Mouse (Mus musculus) monocyte, adult 2 months (primary cell): Measurements from ENCODE around the gene Syce2.
A peak's percentile ranks its signal among the peaks of the same experiment; 100 is the strongest.

Experiments used
- DNase-seq, 2 experiments: peaks; one replicate each; pipeline ENCODE4 v3.0.0; 2022; ENCODE audit warnings: low spot score in 2 of 2, low read depth in 1 of 2

Syce2 gene

GRCm38 (mm10) chr8:84844397-84845070 is 27.4 kb upstream of the Syce2 start:
- no peak for DNase-seq

DNA sequence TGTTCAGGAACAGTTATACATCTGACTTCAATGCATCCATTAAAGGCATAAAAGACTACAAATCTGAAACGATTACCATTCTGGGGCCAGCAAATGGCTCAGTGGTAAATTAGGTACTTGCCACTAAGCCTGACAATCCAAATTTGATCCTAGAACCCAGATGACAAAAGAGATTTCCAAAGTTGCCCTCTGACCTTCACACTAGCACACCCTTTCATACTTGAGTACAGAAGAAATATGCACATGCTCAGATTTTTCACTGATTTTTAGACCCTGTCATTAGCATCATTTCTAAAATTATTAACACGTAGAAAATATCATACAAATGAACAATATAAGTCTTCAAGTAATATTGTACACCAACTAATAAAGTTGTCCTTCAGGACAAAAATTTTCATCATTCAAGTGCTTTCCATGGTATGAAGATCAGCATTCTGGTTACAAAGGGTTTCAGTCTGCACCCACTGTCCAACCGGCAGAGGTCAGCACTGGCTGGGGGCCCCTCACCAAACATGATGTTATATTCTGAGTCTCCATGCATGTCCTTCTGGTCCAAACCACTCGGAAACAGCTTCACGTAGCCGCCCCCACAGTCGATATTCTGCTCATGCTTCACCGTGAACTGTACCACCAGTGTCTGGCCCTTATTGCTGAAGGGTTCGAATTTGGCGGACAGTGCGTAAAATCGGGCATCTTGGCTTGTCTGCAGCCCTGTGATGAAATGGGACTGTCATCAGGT is 26.4 kb upstream of the Syce2 start:
- DNase-seq = no peak

DNA sequence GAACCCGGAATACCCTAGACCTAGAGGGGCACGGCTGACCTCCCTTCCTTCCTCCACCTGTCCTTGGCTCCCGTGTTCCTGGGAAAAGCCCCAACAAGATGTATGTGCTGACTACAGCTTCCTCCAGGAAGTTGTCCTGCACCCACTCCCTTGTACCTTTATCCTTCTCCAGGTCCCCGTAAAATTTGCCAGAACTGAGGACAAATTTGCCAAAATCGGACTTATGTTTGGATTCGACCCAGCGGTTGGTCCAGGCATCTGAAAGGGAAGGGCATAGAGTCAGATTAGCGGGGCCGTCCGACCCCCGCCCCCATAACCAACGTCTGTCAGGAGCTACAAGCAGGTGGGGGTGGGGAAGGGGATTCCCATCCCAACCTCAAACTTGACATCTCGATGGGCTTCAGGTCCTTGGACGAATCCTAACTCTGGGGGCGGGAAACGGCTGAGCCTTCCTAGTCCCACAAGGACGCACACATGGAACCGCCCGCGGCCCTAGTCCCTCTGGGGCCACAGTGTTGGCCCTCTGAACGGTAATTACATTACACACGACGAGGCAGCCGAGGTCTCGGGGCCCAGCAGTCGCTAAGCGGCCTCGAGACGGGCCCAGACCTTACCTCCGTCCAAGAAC is 25.7 kb upstream of the Syce2 start:
- DNase-seq = no peak

DNA sequence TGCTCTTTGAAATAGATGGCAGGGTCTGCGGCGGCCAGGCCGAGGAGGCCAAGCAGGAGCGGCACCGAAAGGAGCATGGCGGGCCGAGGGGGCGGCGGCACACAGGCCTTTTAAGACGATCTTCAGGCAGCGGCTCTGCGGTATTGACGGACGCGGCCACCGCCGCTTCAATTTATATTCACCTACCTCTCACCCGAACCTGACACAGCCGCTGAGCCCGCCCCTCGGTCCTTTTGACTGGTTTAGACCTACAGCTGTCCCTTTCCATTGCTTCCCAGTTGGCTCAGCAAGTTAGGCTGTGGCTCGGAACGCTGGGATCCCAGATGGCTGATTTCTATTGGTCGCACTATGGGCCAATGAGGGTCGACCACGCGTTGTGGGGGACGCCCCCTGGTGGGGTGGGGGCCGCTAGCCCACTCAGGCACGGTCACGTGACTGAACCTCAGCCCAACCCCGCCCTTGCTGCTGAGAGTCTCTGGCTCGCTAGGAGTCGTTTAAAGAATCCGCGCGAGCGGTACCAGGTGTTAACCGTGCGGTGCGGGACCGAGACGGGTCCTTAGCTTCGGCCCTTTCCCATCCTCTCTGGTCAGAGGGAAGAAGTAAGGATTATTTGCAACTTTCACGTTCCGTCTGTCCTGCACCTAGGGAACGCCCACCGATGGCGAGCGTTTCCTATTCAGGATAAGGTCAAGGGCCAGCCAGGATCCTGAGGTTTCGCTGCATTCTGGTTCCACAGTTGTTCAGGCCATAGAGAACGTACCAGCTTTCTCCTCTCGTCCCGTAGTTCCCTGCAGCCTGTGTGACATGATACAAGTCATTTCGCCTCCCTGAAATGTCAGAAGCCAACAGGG is 25.0 kb upstream of the Syce2 start, which contains the start of gene Calr:
Gene Calr, minus strand, starts transcription at position 213 of the 851 bp plus-strand sequence.
- peak; percentile 98 to 100 for DNase-seq

GRCm38 (mm10) chr8:84847684-84848435 is 24.1 kb upstream of the Syce2 start:
- no peak for DNase-seq

- no peak for DNase-seq
Observed at GRCm38 (mm10) chr8:84856434-84856833, 15.5 kb upstream of the Syce2 start.

DNA sequence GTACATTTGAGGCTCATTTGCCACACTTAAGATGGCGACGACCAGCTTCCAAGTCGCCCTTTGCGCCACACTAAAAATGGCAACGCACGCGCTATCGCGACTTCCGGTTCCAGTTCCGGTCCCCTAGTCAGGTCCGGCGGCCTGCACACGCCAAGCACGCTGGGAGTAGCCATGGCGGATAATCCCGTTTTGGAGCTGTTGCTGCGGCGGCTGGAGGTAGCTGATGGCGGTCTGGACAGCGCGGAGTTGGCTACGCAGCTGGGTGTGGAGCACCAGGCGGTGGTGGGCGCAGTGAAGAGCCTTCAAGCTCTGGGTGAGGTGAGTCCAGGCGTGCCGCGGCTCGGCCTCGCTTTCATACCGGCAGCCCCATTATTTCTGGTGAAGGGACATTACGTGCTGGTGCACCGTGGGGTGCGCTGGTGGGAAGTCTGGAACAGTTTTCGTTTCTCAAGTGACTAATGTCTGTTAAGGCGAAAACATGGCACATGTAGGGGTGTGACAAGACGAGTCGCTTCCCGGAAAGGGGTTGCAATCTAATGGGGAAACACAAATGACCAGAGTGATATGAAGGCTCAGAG is 15.0 kb upstream of the Syce2 start, which contains the start of gene Farsa:
Gene Farsa, plus strand, starts transcription at position 126 of the 578 bp plus-strand sequence.
- DNase-seq = peak; percentile 81 to 83

GRCm38 (mm10) chr8:84872309-84872965 is 526 bp downstream of the Syce2 start:
- peak in 1 of 2 experiments; percentile 15 for DNase-seq

DNA sequence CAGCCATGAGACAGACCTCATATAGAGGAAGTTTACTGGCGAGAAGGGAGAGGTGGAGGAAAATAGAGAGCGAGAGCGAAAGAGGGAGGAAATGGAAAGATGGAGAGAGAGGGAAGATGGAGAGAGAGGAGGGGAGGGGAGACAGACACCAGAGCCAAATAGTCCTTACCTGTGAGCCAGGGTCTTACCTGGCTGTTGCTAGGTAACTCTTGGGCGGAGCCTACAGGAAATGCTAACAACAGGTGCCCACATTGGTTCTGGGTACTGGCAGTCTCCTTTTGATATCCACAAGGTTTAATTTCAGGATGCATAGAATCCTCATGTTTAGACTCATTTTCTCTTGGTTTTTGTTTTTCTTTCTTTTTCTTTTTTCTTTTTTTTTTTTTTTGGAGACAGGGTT is 1.1 kb downstream of the Syce2 start:
- no peak for DNase-seq

DNA sequence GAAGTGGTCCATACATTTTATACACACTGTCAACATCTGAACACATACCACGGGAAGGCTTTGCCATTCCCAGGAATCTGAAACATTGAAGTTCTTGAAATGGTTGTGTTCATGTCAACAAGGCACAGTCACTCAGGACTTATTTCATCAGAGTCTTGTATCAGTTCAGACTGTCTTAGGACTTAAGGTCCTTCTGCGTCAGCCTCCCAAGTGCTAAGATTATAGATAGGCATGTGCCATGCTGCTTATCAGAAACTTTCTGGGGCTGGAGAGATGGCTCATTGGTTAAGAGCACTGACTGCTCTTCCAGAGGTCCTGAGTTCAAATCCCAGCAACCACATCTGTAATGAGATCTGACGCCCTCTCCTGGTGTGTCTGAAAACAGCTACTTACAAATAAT is 2.4 kb downstream of the Syce2 start:
- no peak for DNase-seq

GRCm38 (mm10) chr8:84877297-84878035 is 5.6 kb downstream of the Syce2 start:
- DNase-seq = no peak

DNA sequence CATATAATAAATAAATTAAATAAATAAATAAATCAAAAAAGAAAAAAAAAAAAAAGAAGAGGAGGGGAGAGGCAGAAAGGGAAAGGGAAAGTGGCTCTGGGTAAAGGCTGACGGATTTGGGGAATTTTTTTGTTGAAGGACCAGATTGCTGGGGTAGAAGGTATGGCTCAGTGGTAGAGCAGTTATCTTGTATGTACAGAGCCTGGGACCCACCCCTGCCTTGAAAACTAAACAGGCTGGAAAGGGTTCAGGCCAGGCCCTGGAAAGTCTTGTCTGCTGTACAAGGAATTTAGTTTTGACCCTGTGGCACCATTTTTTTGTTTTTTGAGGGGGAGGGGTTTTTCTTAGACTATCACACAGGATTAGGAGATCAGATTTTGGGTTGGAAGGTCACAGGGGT is 7.0 kb downstream of the Syce2 start:
- no peak for DNase-seq

DNA sequence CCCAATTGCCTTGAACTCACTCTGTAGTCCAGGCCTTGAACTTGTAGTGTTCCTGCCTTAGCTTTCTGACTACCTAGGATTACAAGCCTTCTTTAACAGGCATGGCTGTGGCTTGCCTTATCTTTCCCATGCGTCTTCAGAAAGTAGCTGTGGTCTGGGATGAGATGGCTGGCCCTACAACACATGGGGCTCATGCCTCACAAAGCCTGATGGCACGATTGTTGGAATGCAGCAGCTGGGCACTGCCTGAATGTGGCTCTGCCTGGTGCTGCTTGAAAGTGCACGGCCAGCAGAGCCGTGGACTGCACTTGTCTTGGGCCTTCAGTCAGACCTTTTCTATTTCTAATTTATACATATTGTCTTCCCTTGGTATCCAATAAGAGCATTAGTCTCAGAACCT is 12.8 kb downstream of the Syce2 start:
- no peak for DNase-seq

DNA sequence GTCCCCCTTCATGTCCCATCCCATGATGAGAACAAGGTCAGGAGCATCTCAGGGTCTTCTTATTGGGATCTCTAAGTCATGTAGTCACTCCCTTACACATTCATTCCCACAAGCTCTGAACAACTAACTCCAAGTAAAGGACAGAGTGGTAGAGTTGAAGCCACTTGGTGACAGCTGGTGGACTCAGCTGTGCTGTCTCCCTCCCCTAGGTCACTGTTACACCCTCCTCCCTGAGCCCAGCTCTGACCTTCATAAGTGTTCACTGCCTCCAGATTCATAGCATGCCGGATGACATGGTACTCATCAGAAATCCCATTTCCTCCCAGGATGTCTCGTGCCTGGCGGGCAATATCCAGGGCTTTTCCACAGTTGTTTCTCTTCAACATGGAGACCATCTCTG is 16.4 kb downstream of the Syce2 start:
- DNase-seq = no peak

GRCm38 (mm10) chr8:84889141-84889540 is 17.2 kb downstream of the Syce2 start:
- no peak for DNase-seq

DNA sequence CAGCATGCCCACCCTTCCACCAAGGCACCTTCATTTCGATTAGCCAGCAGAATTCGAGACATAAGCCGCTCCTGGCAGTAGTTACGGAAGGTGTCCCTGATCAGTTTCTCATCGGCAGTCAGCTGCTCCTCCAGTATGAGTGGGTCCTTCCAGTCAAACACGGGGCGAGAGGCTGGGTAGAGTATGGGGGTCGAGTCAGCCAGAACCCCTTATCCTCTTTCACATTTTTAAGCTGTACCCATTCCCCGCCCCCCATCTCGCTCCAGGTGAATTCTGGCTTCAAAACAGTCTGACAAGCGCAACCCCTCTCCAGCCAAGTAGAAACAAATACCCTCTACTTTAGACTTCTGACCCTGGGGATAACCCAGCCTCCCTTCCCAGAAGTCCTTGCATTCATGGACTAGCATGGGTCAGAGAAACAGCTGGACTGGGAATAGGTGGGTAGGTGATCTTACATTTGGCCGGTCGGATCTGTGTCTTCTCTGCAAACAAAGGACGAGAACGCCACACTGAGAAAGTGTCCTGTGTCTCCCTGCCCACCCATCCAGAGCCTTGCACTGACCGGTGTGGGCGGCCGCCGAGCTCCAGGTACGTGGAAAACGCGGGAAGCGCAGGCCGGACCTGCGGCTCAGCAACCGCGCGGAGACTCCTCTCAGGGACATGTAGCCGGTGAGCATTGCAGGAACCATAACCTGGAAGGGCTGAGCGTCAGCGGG is 21.2 kb downstream of the Syce2 start:
- DNase-seq = no peak

- peak; percentile 77 to 85 for DNase-seq
Observed at GRCm38 (mm10) chr8:84893709-84894134, 21.8 kb downstream of the Syce2 start, which contains the start of gene Gcdh. Gcdh (minus strand) TSS chr8:84893921.

DNA sequence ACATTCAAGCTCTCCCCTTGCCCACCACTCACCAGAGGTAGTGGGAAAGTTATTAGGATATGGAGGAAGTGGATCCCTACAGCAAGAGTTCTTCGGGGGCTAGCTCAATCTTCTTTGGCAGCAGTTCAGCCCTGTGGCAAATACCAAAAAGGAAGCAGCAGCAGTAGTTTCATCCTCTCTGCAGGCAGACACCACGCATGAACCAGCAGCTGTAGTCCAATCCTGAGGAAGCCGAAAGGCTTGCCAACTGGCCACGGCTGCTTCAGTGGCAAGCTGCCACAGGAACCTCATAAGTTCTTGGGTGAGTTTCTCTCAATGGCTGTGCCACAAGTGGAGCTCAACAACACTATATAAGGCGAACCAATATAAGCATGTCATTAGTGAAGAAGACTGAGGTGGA is 24.1 kb downstream of the Syce2 start:
- no peak for DNase-seq
